Mouse (Mus musculus): ENCODE data around the gene Kcnj1.

Gene Kcnj1

DNA sequence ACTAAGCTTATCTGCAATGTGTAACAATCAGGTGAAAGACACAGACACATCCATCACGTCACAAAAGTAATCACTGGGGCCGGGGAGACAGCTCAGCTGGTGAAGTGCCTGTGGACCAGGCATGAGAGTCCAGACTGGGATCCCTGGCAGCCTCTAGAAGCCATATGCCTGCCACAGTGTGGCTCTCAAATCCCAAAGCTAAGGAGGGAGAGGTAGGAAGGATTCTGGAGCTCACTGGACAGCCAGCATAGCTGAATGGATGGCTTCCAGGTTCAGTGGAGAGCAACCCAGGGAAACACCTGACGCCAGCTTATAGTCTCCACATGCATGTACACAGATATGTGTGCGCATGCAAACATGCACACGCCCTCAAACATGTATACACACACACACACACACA, 76.5 kb downstream of the Kcnj1 start:
- DNase-seq (ENCODE audit: low read depth, low spot score) = no peak
